Mouse (Mus musculus): Measurements from ENCODE around the gene Olfr1377. TPM values are rescaled to one million over a fixed set of nuclear protein-coding genes. Genes with fewer than 3 reads are reported as not detected.

Gene Olfr1377
- total and polyA plus RNA-seq, 3 experiments = not detected

GRCm38 (mm10) chr11:51035951-51036350 lies 54.2 kb downstream of the Olfr1377 start:
- no peak for TF ChIP-seq TCF12 (IDR thresholded peaks at IDR 0.05; ENCODE audit: low read depth, low read length)
- TF ChIP-seq SIN3A (IDR thresholded peaks at IDR 0.05; ENCODE audit: low read length) = no peak
- no peak for TF ChIP-seq NRF1 (IDR thresholded peaks at IDR 0.05; ENCODE audit: low read depth, low read length)
- no peak for TF ChIP-seq EP300 (IDR thresholded peaks at IDR 0.05; ENCODE audit: low read length)
- TF ChIP-seq CHD2 (IDR thresholded peaks at IDR 0.05; ENCODE audit: low read length) = no peak
- TF ChIP-seq KAT2A (IDR thresholded peaks at IDR 0.05; ENCODE audit: insufficient replicate concordance, low read length) = no peak
- TF ChIP-seq POLR2AphosphoS2 (IDR thresholded peaks at IDR 0.05; ENCODE audit: low read depth, low read length) = no peak
- TF ChIP-seq CHD1 (IDR thresholded peaks at IDR 0.05; ENCODE audit: low read depth, low read length) = no peak
- TF ChIP-seq RAD21 (IDR thresholded peaks at IDR 0.05; ENCODE audit: low read depth, low read length) = no peak
- TF ChIP-seq JUND (conservative IDR thresholded peaks at IDR 0.05; ENCODE audit: low read depth, low read length) = no peak
- Histone ChIP-seq H3K9me3 (replicated peaks; ENCODE audit: low read length) (no peaks in the 10 kb centered on the region), H3K79me2 (replicated peaks; ENCODE audit: control insufficient read depth, extremely low read depth, insufficient read depth, poor library complexity, severe bottlenecking) (no peaks in the 10 kb centered on the region), H3K27me3 (replicated peaks) (no peaks in the 10 kb centered on the region), H3K4me1 (ENCODE audit: control insufficient read depth in 1 of 2, insufficient read depth in 2 of 2) (no peaks in the 10 kb centered on the region), H3K4me3 (replicated peaks in 1 of 3; ENCODE audit: low read depth in 2 of 3, low read length in 2 of 3, poor library complexity in 1 of 3) (no peak overlapping the region), H3K4me2 (ENCODE audit: insufficient read depth, low read depth, poor library complexity, severe bottlenecking) (no peak overlapping the region), H3K36me3 (replicated peaks in 1 of 2; ENCODE audit: control insufficient read depth in 1 of 2, insufficient read depth in 1 of 2, low read length in 1 of 2) (no peaks in the 10 kb centered on the region), H3K27ac (ENCODE audit: insufficient read depth, low read depth) (no peak overlapping the region), H3K9ac (ENCODE audit: insufficient read depth, low read depth) (no peak overlapping the region)
- dilution Hi-C loops (cut with MboI; ENCODE audit: extremely low pct_ligation_motif_present, extremely low pct_unique_long_range_greater_than_20kb, low sequenced_read_pairs) (no loop called here), in situ Hi-C loops (cut with MboI; ENCODE audit: low pct_ligation_motif_present, low pct_unique_long_range_greater_than_20kb, low sequenced_read_pairs) (no loop called here)
- no peak for DNase-seq (ENCODE audit: extremely low read depth)

Other genes with a start within 250 kb of the Olfr1377 start
- 1.1 and 1.4 TPM in 2 replicates for gene Zfp354c, start 154.2 kb upstream of the Olfr1377 start, total RNA-seq (2012; rRNA removed)
- gene Zfp354c, start 154.2 kb upstream of the Olfr1377 start, total RNA-seq (2014; rRNA removed) = 1.9 and 2.1 TPM in 2 replicates
- 2.2 TPM in 2 replicates for gene Zfp354c, start 154.2 kb upstream of the Olfr1377 start, polyA plus RNA-seq (2012; ENCODE audit: insufficient read length, low read depth)
- not detected in 2 replicates for gene Zfp879, start 140.4 kb upstream of the Olfr1377 start, total RNA-seq (2012; rRNA removed)
- not detected in 2 replicates for gene Zfp879, start 140.4 kb upstream of the Olfr1377 start, total RNA-seq (2014; rRNA removed)
- gene Zfp879, start 140.4 kb upstream of the Olfr1377 start, polyA plus RNA-seq (2012; ENCODE audit: insufficient read length, low read depth) = not detected in 2 replicates
- 0.08 and 0.21 TPM in 2 replicates for gene Grm6, start 131.3 kb upstream of the Olfr1377 start, total RNA-seq (2012; rRNA removed)
- gene Grm6, start 131.3 kb upstream of the Olfr1377 start, total RNA-seq (2014; rRNA removed) = 0.23 and 0.42 TPM in 2 replicates
- gene Grm6, start 131.3 kb upstream of the Olfr1377 start, polyA plus RNA-seq (2012; ENCODE audit: insufficient read length, low read depth) = 0.74 and 1.0 TPM in 2 replicates
- gene Zfp454, start 94.3 kb upstream of the Olfr1377 start, total RNA-seq (2012; rRNA removed) = not detected in 2 replicates
- not detected in 2 replicates for gene Zfp454, start 94.3 kb upstream of the Olfr1377 start, total RNA-seq (2014; rRNA removed)
- not detected in 2 replicates for gene Zfp454, start 94.3 kb upstream of the Olfr1377 start, polyA plus RNA-seq (2012; ENCODE audit: insufficient read length, low read depth)
- not detected in 2 replicates for gene Zfp2, start 65.8 kb upstream of the Olfr1377 start, total RNA-seq (2012; rRNA removed)
- gene Zfp2, start 65.8 kb upstream of the Olfr1377 start, total RNA-seq (2014; rRNA removed) = not detected in 2 replicates
- gene Zfp2, start 65.8 kb upstream of the Olfr1377 start, polyA plus RNA-seq (2012; ENCODE audit: insufficient read length, low read depth) = not detected in 2 replicates
- gene Zfp354b, start 50.3 kb upstream of the Olfr1377 start, total RNA-seq (2012; rRNA removed) = not detected in 2 replicates
- gene Zfp354b, start 50.3 kb upstream of the Olfr1377 start, total RNA-seq (2014; rRNA removed) = not detected in 2 replicates
- gene Zfp354b, start 50.3 kb upstream of the Olfr1377 start, polyA plus RNA-seq (2012; ENCODE audit: insufficient read length, low read depth) = not detected in 2 replicates
- not detected in 2 replicates for gene 4933414I15Rik, start 38.2 kb upstream of the Olfr1377 start, total RNA-seq (2012; rRNA removed)
- not detected in 2 replicates for gene 4933414I15Rik, start 38.2 kb upstream of the Olfr1377 start, total RNA-seq (2014; rRNA removed)
- gene 4933414I15Rik, start 38.2 kb upstream of the Olfr1377 start, polyA plus RNA-seq (2012; ENCODE audit: insufficient read length, low read depth) = not detected in 2 replicates
- gene Prop1, start 28.2 kb upstream of the Olfr1377 start, total RNA-seq (2012; rRNA removed) = not detected in 2 replicates
- not detected in 2 replicates for gene Prop1, start 28.2 kb upstream of the Olfr1377 start, total RNA-seq (2014; rRNA removed)
- not detected in 2 replicates for gene Prop1, start 28.2 kb upstream of the Olfr1377 start, polyA plus RNA-seq (2012; ENCODE audit: insufficient read length, low read depth)
- gene Olfr1378, start 15.4 kb upstream of the Olfr1377 start, total RNA-seq (2012; rRNA removed) = not detected in 2 replicates
- gene Olfr1378, start 15.4 kb upstream of the Olfr1377 start, total RNA-seq (2014; rRNA removed) = not detected in 2 replicates
- not detected in 2 replicates for gene Olfr1378, start 15.4 kb upstream of the Olfr1377 start, polyA plus RNA-seq (2012; ENCODE audit: insufficient read length, low read depth)
- not detected in 2 replicates for gene Olfr51, start 21.6 kb downstream of the Olfr1377 start, total RNA-seq (2012; rRNA removed)
- gene Olfr51, start 21.6 kb downstream of the Olfr1377 start, total RNA-seq (2014; rRNA removed) = not detected in 2 replicates
- not detected in 2 replicates for gene Olfr51, start 21.6 kb downstream of the Olfr1377 start, polyA plus RNA-seq (2012; ENCODE audit: insufficient read length, low read depth)
- not detected in 2 replicates for gene Olfr54, start 32.3 kb downstream of the Olfr1377 start, total RNA-seq (2012; rRNA removed)
- gene Olfr54, start 32.3 kb downstream of the Olfr1377 start, total RNA-seq (2014; rRNA removed) = not detected in 2 replicates
- not detected in 2 replicates for gene Olfr54, start 32.3 kb downstream of the Olfr1377 start, polyA plus RNA-seq (2012; ENCODE audit: insufficient read length, low read depth)
- not detected in 2 replicates for gene Olfr1375, start 66.1 kb downstream of the Olfr1377 start, total RNA-seq (2012; rRNA removed)
- not detected in 2 replicates for gene Olfr1375, start 66.1 kb downstream of the Olfr1377 start, total RNA-seq (2014; rRNA removed)
- gene Olfr1375, start 66.1 kb downstream of the Olfr1377 start, polyA plus RNA-seq (2012; ENCODE audit: insufficient read length, low read depth) = not detected in 2 replicates
- not detected in 2 replicates for gene Zfp354a, start 77.3 kb downstream of the Olfr1377 start, total RNA-seq (2012; rRNA removed)
- gene Zfp354a, start 77.3 kb downstream of the Olfr1377 start, total RNA-seq (2014; rRNA removed) = not detected in 2 replicates
- not detected in 2 replicates for gene Zfp354a, start 77.3 kb downstream of the Olfr1377 start, polyA plus RNA-seq (2012; ENCODE audit: insufficient read length, low read depth)
- gene Gm12569, start 238.5 kb downstream of the Olfr1377 start, total RNA-seq (2012; rRNA removed) = 5.9 and 6.5 TPM in 2 replicates
- gene Gm12569, start 238.5 kb downstream of the Olfr1377 start, total RNA-seq (2014; rRNA removed) = 2.1 and 2.9 TPM in 2 replicates
- gene Gm12569, start 238.5 kb downstream of the Olfr1377 start, polyA plus RNA-seq (2012; ENCODE audit: insufficient read length, low read depth) = 2.0 and 2.6 TPM in 2 replicates

Data from CH12.LX (cell line).